Mouse (Mus musculus): ENCODE measurements at regions not wholly inside any gene's neighbourhood (a gene's known extent, or its start where the extent isn't known, plus 50 kb on each side); places are given as distances from the start of the nearest gene placed in this dataset.

DNA sequence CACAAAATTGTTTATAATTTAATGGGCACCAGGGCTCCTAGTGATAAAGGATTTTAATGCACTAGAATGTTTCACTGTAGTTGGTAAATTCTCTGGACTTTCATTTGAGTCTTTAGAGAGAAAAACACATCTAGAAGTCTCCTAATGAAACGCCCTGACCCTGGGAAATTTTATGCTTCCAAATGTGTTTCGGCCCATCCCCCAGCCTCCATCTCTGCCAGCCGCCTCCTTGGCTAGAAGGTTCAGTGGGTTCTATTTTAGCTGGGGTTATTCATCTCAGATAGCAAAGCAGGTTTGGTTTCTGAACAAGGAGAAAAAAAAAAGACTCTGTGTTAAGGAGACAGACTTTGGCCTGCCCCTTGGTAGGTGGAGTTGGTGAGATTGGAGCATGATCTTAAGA lies 331.8 kb upstream of the Zfp462 start:
- TF ChIP-seq CTCF (conservative IDR thresholded peaks at IDR 0.05; ENCODE audit: low read length): no peak
- TF ChIP-seq NANOG (IDR thresholded peaks at IDR 0.05; ENCODE audit: borderline replicate concordance, low read length): no peak
- TF ChIP-seq POU5F1 (IDR thresholded peaks at IDR 0.05; ENCODE audit: borderline replicate concordance, low read length): no peak
